In the genomic region with DNA sequence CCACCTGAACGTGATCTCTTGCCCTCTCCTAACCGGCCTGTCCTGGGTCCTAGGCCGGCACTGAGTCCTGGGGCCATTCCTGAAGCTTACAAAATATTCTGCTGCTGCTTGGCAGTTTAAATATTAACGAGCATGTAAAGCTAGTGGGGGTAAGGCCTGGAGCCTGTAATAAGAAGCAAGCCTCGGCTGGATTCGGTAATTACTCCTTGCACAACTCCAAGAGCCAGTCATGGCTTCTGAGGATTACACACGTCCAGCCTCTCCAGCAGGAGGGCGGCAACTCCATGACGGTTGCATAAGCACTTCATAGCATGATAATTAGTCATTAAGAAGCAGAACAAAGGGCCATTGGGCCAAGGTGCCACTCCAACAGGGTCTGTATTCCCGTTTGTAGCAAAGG, we compare ENCODE assay signal across 10 mouse cellular contexts. TPM values are rescaled to one million over a fixed set of nuclear protein-coding genes. Genes with fewer than 3 reads are reported as not detected.
DNase-seq lines count a peak whose midpoint lies in the region; ATAC-seq and TF ChIP-seq lines count a peak whose summit lies in the region.
"Had no signal": no experiment of that assay in that cellular context is flagged by ENCODE, and none has a peak within 500 bp of the region (broad histone marks: within the 10 kb centered on the region; RNA-seq: fewer than 3 reads in every experiment).

No protein-coding gene starts in this region.

- no peak overlapping the region for H3K27ac ChIP-seq in kidney, embryonic 14.5 days (ENCODE audit: low read depth, low read length)
- no peak overlapping the region for H3K27ac ChIP-seq in lung, postnatal 0 days (ENCODE audit: low read length)

- TF ChIP-seq CTCF in lung, postnatal 0 days (IDR thresholded peaks at IDR 0.05), result no peak

- no peaks in the 10 kb centered on the region; the same call in 1 of the 2 replicates for H3K27me3 ChIP-seq in kidney, embryonic 14.5 days (ENCODE audit: control insufficient read depth, insufficient read depth, low read length)
- no peaks in the 10 kb centered on the region for H3K27me3 ChIP-seq in lung, postnatal 0 days (replicated peaks; ENCODE audit: insufficient read depth, low read length)

- no peaks in the 10 kb centered on the region for H3K36me3 ChIP-seq in kidney, embryonic 14.5 days (ENCODE audit: control insufficient read depth, insufficient read depth, low read length)
- no peaks in the 10 kb centered on the region for H3K36me3 ChIP-seq in lung, postnatal 0 days (ENCODE audit: insufficient read depth, low read length)

- no peaks in the 10 kb centered on the region for H3K4me1 ChIP-seq in kidney, embryonic 14.5 days (ENCODE audit: control insufficient read depth, insufficient read depth, low read length)
- peaks cover 4% of the 10 kb centered on the region; the same call in 1 of the 2 replicates for H3K4me1 ChIP-seq in lung, postnatal 0 days (ENCODE audit: insufficient read depth, low read depth, low read length)

- no peak overlapping the region for H3K9ac ChIP-seq in kidney, embryonic 14.5 days (ENCODE audit: low read depth, low read length)
- H3K9ac ChIP-seq in lung, postnatal 0 days (replicated peaks; ENCODE audit: low read depth), result no peak overlapping the region

- ATAC-seq in kidney, embryonic 14.5 days (ENCODE audit: low FRiP score, low TSS enrichment), result peak; percentile 46; the same call in 1 of the 2 replicates
- ATAC-seq in lung, postnatal 0 days, result peak; percentile 94

- TF ChIP-seq EP300 in lung, postnatal 0 days (IDR thresholded peaks at IDR 0.05), result peak; percentile 85

- H3K4me3 ChIP-seq in kidney, embryonic 14.5 days (ENCODE audit: low read length), result no peak overlapping the region
- no peak overlapping the region for H3K4me3 ChIP-seq in lung, postnatal 0 days (ENCODE audit: low read depth, low read length)
- H3K4me3 ChIP-seq: erythroblast, embryonic 14.5 days had no signal

- H3K4me2 ChIP-seq in kidney, embryonic 14.5 days (replicated peaks; ENCODE audit: low read depth, low read length), result no peak overlapping the region
- H3K4me2 ChIP-seq in lung, postnatal 0 days (replicated peaks; ENCODE audit: low read depth, low read length), result no peak overlapping the region

- 52% methylated on average over 10 of the region's 10 CpGs for WGBS in kidney, embryonic 14.5 days
- 40% methylated on average over 10 of the region's 10 CpGs for WGBS in lung, postnatal 0 days

- DNase-seq in Muller cell, postnatal 12 days (ENCODE audit: inconsistent ontology term), result peak; percentile 29
- DNase-seq in adipocyte (ENCODE audit: low spot score), result peak; percentile 53
- peak; percentile 92 for DNase-seq in lung, postnatal 0 days (ENCODE audit: low spot score)
- DNase-seq in neural tube, embryonic 10.5 days (ENCODE audit: extremely low spot score, low spot score), result no peak
- no peak for DNase-seq in T-cell, adult 2 months (ENCODE audit: low spot score)
- DNase-seq in thymus, postnatal 0 days (ENCODE audit: low spot score), result no peak
- DNase-seq: heart, postnatal 4 days; thymus, postnatal 4 days had no signal

- no peaks in the 10 kb centered on the region for H3K9me3 ChIP-seq in kidney, embryonic 14.5 days (ENCODE audit: control insufficient read depth, low read length)
- no peaks in the 10 kb centered on the region for H3K9me3 ChIP-seq in lung, postnatal 0 days (ENCODE audit: low read length)

RNA-seq across cellular contexts. Expression of gene A530084C06Rik, which starts 19.3 kb away (rescaled TPM):
- polyA plus RNA-seq in kidney, embryonic 14.5 days (2014; fragmentation: Nextera tagmentation; extraction: Ambion mirVana), result not detected in 2 replicates
- not detected in 2 replicates for polyA plus RNA-seq in lung, postnatal 0 days (2015; fragmentation: Nextera tagmentation; extraction: Ambion mirVana)
- polyA plus RNA-seq in thymus, postnatal 0 days (2015; fragmentation: Nextera tagmentation; extraction: Ambion mirVana), result not detected in 2 replicates
- polyA plus RNA-seq: erythroblast, embryonic 14.5 days had no signal

RNA-seq across cellular contexts. Expression of gene Foxq1, which starts 22.5 kb away (rescaled TPM):
- polyA plus RNA-seq in kidney, embryonic 14.5 days (2014; fragmentation: Nextera tagmentation; extraction: Ambion mirVana), result 4.8 and 5.8 TPM in 2 replicates
- polyA plus RNA-seq in lung, postnatal 0 days (2015; fragmentation: Nextera tagmentation; extraction: Ambion mirVana), result 2.2 and 2.7 TPM in 2 replicates
- 0.15 and 0.21 TPM in 2 replicates for polyA plus RNA-seq in thymus, postnatal 0 days (2015; fragmentation: Nextera tagmentation; extraction: Ambion mirVana)
- polyA plus RNA-seq: erythroblast, embryonic 14.5 days had no signal

RNA-seq across cellular contexts. Expression of gene Foxf2, which starts 47.2 kb away (rescaled TPM):
- not detected in 2 replicates for polyA plus RNA-seq in kidney, embryonic 14.5 days (2014; fragmentation: Nextera tagmentation; extraction: Ambion mirVana)
- 14.9 and 26.6 TPM in 2 replicates for polyA plus RNA-seq in lung, postnatal 0 days (2015; fragmentation: Nextera tagmentation; extraction: Ambion mirVana)
- not detected in 2 replicates for polyA plus RNA-seq in thymus, postnatal 0 days (2015; fragmentation: Nextera tagmentation; extraction: Ambion mirVana)
- polyA plus RNA-seq: erythroblast, embryonic 14.5 days had no signal

Comparison
In these comparisons a context has a peak if more than half of its experiments do, and no peak if none do; other contexts are left out.
1. DNase-seq: peak in Muller cell, postnatal 12 days (single experiment), adipocyte (single experiment) and lung, postnatal 0 days (single experiment); none in neural tube, embryonic 10.5 days (single experiment), T-cell, adult 2 months (single experiment) and thymus, postnatal 0 days (single experiment).
2. RNA of gene Foxf2, which starts 47.2 kb away (polyA plus RNA-seq): 14.9 to 26.6 TPM in lung, postnatal 0 days; not detected in thymus, postnatal 0 days and not detected in kidney, embryonic 14.5 days; every median in the first group is over 10 times any median in the second.